Mouse (Mus musculus) heart, embryonic 16.5 days (tissue): Measurements from ENCODE around the gene Htr7. TPM values are rescaled to one million over a fixed set of nuclear protein-coding genes. Genes with fewer than 3 reads are reported as not detected.

Source experiments
- ATAC-seq: fragments of 200-750 bp; cut with Nextera tagmentation; replicated peaks from 2 replicates; pipeline ENCODE4 v1.8.0; 2017; ENCODE audit warnings: moderate number of reproducible peaks; ENCODE audit not compliant: insufficient read depth, low FRiP score; ENCODE audit errors: extremely low read depth
- H3K27ac ChIP-seq: fragments of 300-500 bp; sonication (generic); 2 replicates; pipeline ENCODE4 v1.5.1; 2014; ENCODE audit warnings: mild to moderate bottlenecking, low read length, control low read depth, moderate library complexity
- H3K27me3 ChIP-seq: fragments of 300-500 bp; sonication (generic); 2 replicates; pipeline ENCODE4 v1.6.1; 2014; ENCODE audit warnings: low read length, mixed read lengths; ENCODE audit not compliant: control insufficient read depth, insufficient read depth
- H3K36me3 ChIP-seq: fragments of 300-500 bp; sonication (generic); 2 replicates; pipeline ENCODE4 v1.6.1; 2014; ENCODE audit not compliant: control insufficient read depth, insufficient read depth
- H3K4me1 ChIP-seq: fragments of 300-500 bp; sonication (generic); 2 replicates; pipeline ENCODE4 v1.6.1; 2014; ENCODE audit warnings: low read length, mixed read lengths; ENCODE audit not compliant: control insufficient read depth, insufficient read depth
- H3K4me2 ChIP-seq: fragments of 300-500 bp; sonication (generic); 2 replicates; pipeline ENCODE4 v1.6.1; 2014; ENCODE audit warnings: low read depth, mild to moderate bottlenecking, control low read depth, low read length
- H3K4me3 ChIP-seq: fragments of 300-500 bp; sonication (generic); 2 replicates; pipeline ENCODE4 v1.5.1; 2014; ENCODE audit warnings: mild to moderate bottlenecking, control low read depth, low read length
- H3K9ac ChIP-seq: fragments of 300-500 bp; sonication (generic); 2 replicates; pipeline ENCODE4 v1.6.1; 2014; ENCODE audit warnings: low read length, control low read depth
- H3K9me3 ChIP-seq: fragments of 300-500 bp; sonication (generic); replicated peaks from 2 replicates; pipeline ENCODE4 v1.6.1; 2016; ENCODE audit warnings: low read length; ENCODE audit not compliant: control insufficient read depth
- WGBS: fragments of 180-500 bp; shearing (Covaris S2); extraction: QIAGEN DNeasy Blood & Tissue Kit; methylation state at CpG from one replicate; pipeline ENCODE4 v1.1.7; 2014; 5-methylcytosine and 5-hydroxymethylcytosine counted together
- polyA plus RNA-seq: library from polyadenylated mRNA; unstranded; fragments of >200 nt; fragmentation: Nextera tagmentation; extraction: Ambion mirVana; gene quantifications from 2 replicates; pipeline ENCODE4 v1.2.1, GENCODE M21; 2015

Htr7 gene
- polyA plus RNA-seq, 1 experiment from 2014 or later = 0.74 TPM

DNA sequence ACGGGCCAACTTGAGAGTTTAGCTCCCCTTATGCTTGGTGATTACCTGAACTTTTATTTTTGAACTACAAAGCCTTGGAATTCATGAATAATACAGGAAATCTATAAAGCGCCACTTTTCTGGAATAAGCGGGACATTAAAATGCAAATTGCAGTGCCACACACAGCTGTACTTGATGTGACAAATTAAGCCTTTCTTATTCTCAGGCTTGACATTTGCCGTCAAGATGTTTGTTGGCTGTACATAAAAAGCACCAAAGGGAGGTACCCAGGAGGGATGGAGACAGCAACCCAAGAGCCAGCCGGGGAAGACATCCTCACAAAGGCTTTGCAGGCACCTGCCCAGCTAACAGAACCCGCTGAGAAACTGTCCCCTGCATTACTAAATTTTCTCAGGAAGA lies 56.4 kb downstream of the Htr7 start:
- WGBS = 86% methylated on average over 6 of the region's 6 CpGs
- ATAC-seq = no peak

DNA sequence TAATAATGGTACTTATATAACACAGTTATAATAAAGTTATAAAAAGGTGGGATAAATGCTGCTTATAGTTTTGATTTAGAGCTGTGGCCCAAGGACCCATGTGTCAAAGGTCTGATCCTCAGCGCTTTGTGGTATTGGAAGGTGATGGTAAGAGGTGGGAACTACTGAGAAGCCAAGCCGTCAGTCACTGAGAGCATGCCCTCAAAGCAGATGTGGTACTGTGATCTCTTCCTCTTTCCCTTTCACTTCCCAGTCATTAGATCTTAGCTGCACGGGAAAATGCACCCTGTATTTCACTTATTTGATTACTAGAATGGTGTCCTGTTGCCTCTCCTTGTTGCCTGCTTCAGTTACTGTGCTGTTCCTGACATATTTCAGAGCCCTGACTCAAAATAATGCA lies 59.9 kb downstream of the Htr7 start:
- Histone ChIP-seq H3K4me3 (no peak overlapping the region), H3K36me3 (no peaks in the 10 kb centered on the region), H3K9me3 (peaks cover 3% of the 10 kb centered on the region; the same call in 1 of the 2 replicates), H3K27me3 (no peaks in the 10 kb centered on the region), H3K9ac (no peak overlapping the region), H3K27ac (no peak overlapping the region), H3K4me2 (no peak overlapping the region), H3K4me1 (no peaks in the 10 kb centered on the region)
- WGBS = 60% methylated on average over 3 of the region's 3 CpGs
- no peak for ATAC-seq

More for the DNA sequence above, 56.4 kb downstream of the Htr7 start:
- no peaks in the 10 kb centered on the region for H3K36me3 ChIP-seq
- no peak overlapping the region for H3K4me3 ChIP-seq
- H3K4me1 ChIP-seq = no peaks in the 10 kb centered on the region
- no peak overlapping the region for H3K4me2 ChIP-seq
- no peak overlapping the region for H3K27ac ChIP-seq
- H3K9me3 ChIP-seq = peaks cover 3% of the 10 kb centered on the region; the same call in 1 of the 2 replicates
- H3K27me3 ChIP-seq = no peaks in the 10 kb centered on the region
- H3K9ac ChIP-seq = no peak overlapping the region

- no peak overlapping the region for H3K4me3 ChIP-seq
- H3K27me3 ChIP-seq = no peaks in the 10 kb centered on the region
- no peak overlapping the region for H3K4me2 ChIP-seq
- H3K4me1 ChIP-seq = no peaks in the 10 kb centered on the region
- WGBS = 71% methylated on average over 1 of the region's 1 CpGs
- H3K9ac ChIP-seq = no peak overlapping the region
- no peak for ATAC-seq
- H3K27ac ChIP-seq = no peak overlapping the region
- H3K36me3 ChIP-seq = no peaks in the 10 kb centered on the region
- H3K9me3 ChIP-seq = no peaks in the 10 kb centered on the region
These were observed 69.8 kb downstream of the Htr7 start for GRCm38 (mm10) chr19:35987461-35987860.

GRCm38 (mm10) chr19:35974681-35975080 lies 82.6 kb downstream of the Htr7 start:
- no peak overlapping the region for H3K4me3 ChIP-seq
- H3K27ac ChIP-seq = no peak overlapping the region
- H3K36me3 ChIP-seq = no peaks in the 10 kb centered on the region
- H3K9ac ChIP-seq = no peak overlapping the region
- no peaks in the 10 kb centered on the region for H3K27me3 ChIP-seq
- no peak overlapping the region for H3K4me2 ChIP-seq
- H3K4me1 ChIP-seq = no peaks in the 10 kb centered on the region
- no peak for ATAC-seq
- H3K9me3 ChIP-seq = no peaks in the 10 kb centered on the region

DNA sequence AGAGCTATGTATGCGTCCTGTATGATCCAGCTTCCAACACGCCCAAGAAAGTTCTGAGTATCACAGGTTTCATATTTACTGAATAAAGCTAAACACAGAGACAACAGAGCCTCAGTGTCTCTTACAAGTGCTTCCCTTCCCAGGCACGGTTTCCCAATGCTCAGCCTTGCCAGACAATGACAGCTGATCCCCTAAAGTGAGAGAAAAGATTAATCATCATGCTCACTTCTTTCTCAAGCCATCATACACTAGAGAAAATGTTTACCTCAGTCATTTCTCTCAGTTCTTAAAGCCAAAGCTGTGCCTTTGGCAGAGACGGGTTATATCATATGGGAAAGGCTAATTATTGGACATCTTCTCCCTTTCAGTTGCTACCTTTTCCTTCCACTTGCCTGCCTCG lies 99.7 kb downstream of the Htr7 start:
- ATAC-seq = no peak
- H3K4me1 ChIP-seq = no peaks in the 10 kb centered on the region
- H3K27ac ChIP-seq = no peak overlapping the region
- no peak overlapping the region for H3K9ac ChIP-seq
- H3K4me3 ChIP-seq = no peak overlapping the region
- no peak overlapping the region for H3K4me2 ChIP-seq
- H3K9me3 ChIP-seq = no peaks in the 10 kb centered on the region
- 70% methylated on average over 5 of the region's 5 CpGs for WGBS
- H3K36me3 ChIP-seq = no peaks in the 10 kb centered on the region
- no peaks in the 10 kb centered on the region for H3K27me3 ChIP-seq

DNA sequence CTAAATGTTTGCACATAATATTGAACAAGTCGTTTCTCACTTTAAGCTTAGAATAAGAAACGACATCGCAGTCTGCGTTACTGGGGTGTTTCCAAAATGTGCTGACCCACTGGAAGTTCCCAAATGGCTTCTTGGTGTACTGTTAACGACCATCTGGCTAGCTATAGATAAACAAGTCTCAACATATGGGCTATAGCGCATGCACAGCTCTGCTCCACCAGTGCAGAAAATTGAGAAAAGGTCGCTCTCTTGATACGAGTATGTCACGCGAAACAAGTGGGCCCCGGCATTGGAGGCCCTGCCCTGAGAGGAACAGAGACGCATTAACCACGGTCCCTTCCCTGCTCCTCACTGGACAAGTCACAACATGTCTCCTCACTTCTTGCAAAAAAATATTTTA lies 101.6 kb downstream of the Htr7 start:
- no peak overlapping the region for H3K27ac ChIP-seq
- WGBS = 86% methylated on average over 13 of the region's 13 CpGs
- ATAC-seq = no peak

DNA sequence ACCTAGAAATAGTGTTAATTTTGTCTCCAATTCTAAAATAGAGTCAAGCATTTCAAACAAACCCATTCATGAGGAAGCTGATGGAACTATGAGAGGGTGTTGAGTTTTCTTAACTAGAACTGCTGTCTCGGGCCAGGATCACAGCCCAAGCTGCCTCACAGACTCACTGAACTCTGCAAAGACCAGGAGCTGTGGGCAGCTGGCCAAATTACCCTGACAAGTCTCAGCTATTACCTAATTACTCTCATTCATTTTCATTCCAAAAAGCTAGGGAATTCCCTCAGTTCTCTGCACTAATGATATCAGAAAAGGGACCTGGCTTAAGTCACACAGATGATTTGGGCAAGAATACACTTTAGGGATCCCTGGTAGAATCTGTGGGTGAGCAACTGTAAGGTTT lies 107.4 kb downstream of the Htr7 start:
- Histone ChIP-seq H3K27ac (no peak overlapping the region), H3K36me3 (no peaks in the 10 kb centered on the region), H3K9ac (no peak overlapping the region), H3K4me3 (no peak overlapping the region), H3K9me3 (no peaks in the 10 kb centered on the region), H3K4me1 (no peaks in the 10 kb centered on the region), H3K27me3 (no peaks in the 10 kb centered on the region), H3K4me2 (no peak overlapping the region)
- WGBS = 32% methylated on average over 1 of the region's 1 CpGs
- ATAC-seq = no peak

More for the DNA sequence above, 101.6 kb downstream of the Htr7 start:
- H3K36me3 ChIP-seq = no peaks in the 10 kb centered on the region
- no peaks in the 10 kb centered on the region for H3K4me1 ChIP-seq
- no peaks in the 10 kb centered on the region for H3K27me3 ChIP-seq
- H3K9me3 ChIP-seq = no peaks in the 10 kb centered on the region
- H3K4me2 ChIP-seq = no peak overlapping the region
- H3K4me3 ChIP-seq = no peak overlapping the region
- H3K9ac ChIP-seq = no peak overlapping the region

- H3K4me1 ChIP-seq = no peaks in the 10 kb centered on the region
- no peak overlapping the region for H3K9ac ChIP-seq
- 51% methylated on average over 3 of the region's 3 CpGs for WGBS
- H3K4me3 ChIP-seq = no peak overlapping the region
- no peak overlapping the region for H3K27ac ChIP-seq
- H3K4me2 ChIP-seq = no peak overlapping the region
- H3K9me3 ChIP-seq = no peaks in the 10 kb centered on the region
- no peaks in the 10 kb centered on the region for H3K27me3 ChIP-seq
- ATAC-seq = no peak
- no peaks in the 10 kb centered on the region for H3K36me3 ChIP-seq
These were observed 132.3 kb downstream of the Htr7 start for GRCm38 (mm10) chr19:35924961-35925495.

DNA sequence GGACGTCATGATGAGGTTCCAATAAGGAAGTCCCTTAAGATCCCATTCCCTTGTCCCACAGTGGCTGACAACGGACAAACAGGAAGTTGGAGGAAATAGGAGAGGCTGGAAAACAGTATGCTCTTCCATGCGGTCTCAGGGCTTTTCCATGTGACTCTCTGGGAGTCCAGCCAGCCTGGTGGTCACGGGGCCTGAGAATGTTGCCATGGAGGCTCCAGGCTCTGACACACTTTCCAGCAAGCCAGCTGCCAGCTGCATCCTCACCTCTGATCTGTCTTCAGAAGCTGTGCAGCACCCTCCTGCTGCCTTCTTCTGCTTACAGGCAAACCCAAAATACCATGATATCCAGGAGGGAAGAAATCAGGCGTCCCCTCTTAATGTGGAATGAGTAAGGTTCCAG lies 132.9 kb downstream of the Htr7 start:
- WGBS = 33% methylated on average over 5 of the region's 5 CpGs
- Histone ChIP-seq H3K4me3 (no peak overlapping the region), H3K4me2 (no peak overlapping the region), H3K27ac (no peak overlapping the region), H3K9ac (no peak overlapping the region), H3K27me3 (no peaks in the 10 kb centered on the region), H3K9me3 (no peaks in the 10 kb centered on the region), H3K36me3 (no peaks in the 10 kb centered on the region), H3K4me1 (no peaks in the 10 kb centered on the region)
- peak; percentile 72 for ATAC-seq
